Mouse (Mus musculus): ENCODE measurements around the gene Marc2.

Marc2 gene

DNA sequence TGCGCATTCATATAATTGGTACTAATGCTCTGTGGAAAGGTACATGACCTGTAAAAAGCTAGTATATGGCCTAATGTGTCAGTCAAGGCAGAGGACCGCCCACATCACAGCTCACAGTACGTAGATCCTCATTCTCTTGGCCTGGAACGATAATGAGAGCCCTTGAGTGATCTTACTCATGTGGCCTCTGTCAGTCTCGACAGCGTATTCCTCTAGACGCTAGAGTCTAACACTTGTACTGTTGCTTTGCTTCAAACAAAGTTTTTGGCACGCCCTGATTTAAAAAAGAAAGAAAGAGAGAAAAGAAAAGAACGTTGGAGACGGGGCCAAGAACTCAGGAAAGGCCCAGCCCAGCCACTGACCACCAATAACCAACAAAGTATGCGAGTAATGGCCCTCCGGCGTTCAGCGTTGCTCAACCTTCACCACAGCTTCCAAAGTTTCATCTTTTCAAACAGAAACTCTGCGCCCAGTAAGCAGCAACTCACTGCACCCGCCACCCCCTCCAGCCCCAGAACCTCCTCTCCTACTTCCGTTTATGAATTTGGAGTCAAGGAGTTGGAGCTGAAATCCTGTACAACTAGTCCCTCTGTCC, 37.7 kb downstream of the Marc2 start:
- peak; percentile 88 for DNase-seq (ENCODE audit: low read depth)

DNA sequence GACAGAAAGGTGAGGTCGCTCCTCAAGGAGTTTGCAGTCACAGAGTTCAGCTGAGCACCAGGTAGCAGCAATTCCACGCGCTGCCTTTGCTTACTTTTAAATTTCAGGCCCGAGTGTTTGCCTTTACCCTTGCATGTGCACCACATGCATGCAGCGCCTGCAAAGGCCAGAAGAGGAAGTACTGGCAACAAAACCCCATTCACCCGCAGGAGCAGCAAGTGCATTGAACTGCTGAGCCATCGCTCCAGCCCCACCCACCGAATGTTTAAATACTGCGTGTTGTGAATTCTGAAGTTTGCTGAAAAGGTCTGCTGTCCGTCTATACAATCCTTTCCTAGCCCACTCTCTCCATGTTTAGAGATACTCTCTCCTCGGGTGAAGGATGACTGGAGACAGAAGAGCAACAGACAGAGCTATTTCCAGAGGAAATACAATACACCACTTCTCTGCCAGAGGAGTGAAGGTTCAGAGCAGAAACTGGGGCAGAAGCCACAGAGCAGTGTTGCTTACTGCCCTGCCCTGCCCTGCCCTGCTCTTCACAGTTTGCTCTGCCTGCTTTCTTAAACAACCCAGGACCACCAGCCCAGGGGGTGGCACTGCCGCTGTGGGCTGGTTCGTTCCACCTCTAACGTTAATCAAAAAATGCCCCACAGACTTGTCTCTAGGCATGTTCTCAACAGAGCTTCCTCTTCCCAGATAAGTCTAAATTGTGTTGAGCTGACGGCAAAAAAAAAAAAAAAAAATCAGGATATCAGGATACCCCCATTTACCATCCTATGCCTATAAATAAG, 38.4 kb downstream of the Marc2 start:
- peak; percentile 26 for DNase-seq (ENCODE audit: low read depth)

DNA sequence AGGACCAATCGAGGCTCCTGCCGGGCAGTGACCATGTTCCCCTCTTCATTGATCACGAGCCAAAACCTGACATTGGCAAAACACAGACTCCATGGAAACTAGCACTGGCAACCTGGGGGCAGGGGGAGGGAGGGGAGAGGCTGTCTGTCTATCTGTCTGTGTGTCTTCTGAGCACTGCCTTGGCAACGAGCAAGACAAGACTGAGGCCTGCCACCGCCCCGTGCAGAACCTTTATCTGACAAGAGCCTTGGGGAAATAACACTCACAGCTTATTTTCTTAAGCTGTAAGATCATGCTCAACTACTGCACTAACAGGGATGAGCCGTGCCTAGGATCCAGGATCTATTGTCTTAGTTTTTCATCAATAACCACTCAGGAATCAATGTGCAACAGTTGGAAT, 39.1 kb downstream of the Marc2 start:
- no peak for DNase-seq (ENCODE audit: low read depth)

DNA sequence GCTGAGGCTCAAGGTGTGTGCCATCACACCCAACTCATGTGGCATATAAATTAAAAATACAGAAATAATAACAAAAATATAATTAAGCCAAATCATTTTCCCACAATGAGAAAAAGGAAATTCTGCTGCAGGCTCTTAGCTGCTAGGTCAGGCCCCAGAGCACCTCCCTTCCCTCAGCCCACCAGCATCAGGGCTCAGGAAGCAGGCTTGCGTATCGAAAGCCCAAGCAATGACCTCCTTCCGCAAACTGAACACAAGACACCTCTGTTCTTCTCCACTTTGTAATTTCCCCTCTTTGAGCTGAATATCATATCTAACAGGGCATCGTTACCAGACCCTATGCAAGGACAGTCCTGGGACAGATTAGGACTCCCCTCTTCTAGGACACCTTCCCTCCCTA, 40.5 kb downstream of the Marc2 start:
- DNase-seq (ENCODE audit: low read depth): no peak

DNA sequence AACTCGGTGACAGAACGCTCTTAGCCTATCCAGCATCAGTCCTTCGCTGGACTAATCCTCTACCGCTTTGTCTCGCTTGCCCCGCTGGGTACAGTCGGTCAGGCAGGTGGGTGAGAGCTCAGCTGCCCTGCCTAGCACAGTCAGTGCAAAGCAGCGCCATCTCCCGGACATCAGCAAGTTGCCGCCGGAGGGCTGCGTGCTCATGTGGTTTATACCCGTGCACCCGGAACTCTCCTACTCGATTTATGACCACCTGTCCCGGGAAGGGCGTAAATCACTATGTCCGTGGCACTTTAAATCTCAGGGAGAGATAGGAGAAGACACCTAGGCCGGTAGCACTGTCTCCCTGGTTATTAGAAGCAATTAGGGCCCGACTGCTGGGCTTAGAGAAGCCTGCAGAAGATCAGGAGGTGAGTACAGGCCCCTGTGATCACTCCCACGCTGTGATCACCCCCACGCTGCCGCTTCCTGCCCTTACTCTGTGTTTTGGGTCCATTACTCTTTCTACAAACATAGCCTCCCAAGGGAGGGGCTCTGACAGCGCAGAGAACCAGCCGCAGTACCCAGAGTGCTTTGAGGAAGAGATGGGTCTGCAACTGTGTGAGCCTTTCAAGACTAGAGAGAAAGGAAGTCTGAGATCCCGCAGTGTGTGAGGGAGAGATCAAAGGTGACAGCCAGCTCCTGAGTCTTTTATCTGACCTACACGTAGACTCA, 52.9 kb downstream of the Marc2 start:
- no peak for DNase-seq (ENCODE audit: low read depth)

DNA sequence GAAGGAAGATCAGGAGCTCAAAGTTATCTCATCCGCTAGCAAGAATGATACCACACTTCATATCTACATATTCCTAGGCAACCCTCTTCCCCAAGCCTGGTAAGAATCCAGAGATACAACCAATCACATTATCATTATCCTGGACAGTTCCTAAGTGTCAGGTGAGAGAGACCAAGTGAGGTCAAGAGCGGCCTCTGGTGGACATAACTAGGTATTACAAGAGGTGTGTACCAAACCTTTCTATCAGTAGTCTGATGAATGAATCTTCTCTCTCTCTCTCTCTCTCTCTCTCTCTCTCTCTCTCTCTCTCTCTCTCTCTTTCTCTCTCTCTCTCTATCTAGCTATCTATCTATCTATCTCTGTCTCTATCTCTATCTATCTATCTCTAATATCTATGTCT, 55.1 kb downstream of the Marc2 start:
- peak; percentile 81 for DNase-seq (ENCODE audit: low read depth)

DNA sequence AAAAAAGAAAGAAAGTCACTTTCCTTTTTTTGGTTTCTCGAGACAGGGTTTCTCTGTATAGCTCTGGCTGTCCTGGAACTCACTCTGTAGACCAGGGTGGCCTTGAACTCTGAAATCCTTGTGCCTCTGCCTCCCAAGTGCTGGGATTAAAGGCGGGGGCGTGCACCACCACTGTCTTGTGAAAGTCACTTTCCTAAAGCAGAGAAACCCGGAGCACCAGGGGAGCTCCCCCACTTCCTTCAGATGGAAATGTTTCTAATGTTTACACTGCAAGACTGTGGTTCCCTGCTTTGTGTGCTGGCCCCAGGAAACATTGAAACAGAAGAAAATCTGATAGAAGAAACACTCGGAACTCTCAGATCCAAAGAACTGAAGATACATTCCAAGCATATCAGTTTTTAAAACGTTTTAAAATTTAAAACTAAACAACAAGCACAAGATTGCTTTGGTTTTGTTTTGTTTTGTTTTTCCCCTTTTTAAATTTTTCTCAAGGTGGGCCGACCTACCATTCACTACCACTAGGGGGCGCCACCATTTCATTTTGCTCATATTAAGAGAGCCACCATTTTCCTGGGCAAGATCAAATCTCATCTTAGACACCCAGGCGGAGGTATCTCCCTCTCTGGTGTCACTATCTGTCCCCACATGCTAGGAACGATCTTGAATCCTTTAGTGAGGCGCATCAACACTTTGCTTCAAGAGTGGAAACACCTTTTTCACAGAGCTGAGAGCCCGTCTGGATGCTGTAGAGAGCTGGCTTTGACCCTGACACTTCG, 59.7 kb downstream of the Marc2 start:
- peak; percentile 52 for DNase-seq (ENCODE audit: low read depth)

DNA sequence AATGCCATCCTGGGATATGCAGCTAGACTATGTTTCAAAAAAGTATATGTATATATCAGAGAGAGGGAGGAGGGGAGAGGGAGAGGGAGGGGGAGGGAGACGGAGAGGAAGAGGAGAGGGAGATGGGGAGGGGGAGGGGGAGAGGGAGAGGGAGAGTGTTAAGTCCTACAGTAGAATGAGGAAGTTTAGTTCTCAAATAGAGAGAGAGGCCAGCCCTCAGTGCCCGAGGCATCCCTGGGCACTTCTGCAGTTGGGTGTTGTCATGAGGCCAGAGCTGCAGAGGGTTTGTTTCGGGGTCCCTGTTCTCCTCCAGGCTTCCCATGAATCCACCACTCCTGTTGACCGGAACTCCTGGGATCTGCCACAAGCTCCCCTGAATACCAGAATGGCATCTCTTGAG, 62.6 kb downstream of the Marc2 start:
- DNase-seq (ENCODE audit: low read depth): no peak

DNA sequence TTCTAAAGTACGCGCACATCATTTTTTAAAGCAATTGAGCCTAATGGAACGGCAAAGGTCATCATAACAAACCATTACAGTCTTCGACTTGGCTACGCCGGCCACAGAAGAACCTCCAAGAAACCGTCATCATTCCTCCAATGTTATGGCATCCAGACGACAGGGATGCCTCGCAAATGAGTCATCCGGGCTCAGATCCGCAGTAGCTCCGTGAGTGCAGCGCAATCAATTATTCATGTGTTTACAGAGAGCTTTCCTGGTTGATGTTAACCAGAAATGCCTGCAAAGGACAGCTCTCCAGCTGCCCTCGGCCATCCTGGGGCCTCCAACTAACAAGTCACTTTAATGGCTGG, 64.1 kb downstream of the Marc2 start:
- peak; percentile 67 for DNase-seq (ENCODE audit: low read depth)

DNA sequence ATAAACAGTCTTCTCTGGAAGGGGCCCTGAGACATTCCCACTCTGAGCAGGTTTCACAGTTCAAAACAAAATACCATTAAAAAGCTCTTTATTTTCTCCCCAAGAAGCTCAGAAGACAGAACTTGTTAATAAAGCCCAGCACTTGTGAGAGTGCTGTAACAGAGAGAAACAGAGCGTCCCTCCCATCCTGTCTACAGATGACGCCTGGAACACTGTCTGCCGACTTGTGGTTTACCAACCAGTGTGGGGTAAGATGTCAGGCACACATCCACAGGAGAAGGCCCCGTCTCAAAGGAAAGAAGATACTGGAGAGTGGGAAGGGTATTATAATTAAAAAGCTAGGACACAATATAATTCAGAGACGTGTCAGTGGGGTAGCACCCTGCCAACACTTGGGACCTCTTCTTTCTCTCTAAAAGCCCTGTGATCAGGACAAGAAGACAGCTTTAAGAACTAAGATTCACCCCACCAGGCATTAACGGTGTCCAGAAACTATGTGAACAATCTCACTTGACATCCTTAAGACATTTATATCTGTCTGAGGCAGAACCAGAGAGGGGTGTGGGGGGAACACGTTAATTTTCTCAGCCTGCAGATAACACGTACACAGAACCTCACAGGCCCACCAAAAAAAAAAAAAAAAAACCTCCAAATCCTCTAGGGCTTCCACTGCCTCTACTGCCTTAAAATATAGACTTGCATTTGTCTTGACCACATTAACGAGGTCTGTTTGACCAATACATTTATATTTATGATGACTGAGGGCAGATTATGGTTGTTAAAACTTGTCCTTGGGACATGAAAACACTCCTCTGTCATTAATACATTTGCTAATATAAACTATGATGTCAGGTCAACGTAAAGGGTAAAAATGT, 64.7 kb downstream of the Marc2 start:
- no peak for DNase-seq (ENCODE audit: low read depth)

DNA sequence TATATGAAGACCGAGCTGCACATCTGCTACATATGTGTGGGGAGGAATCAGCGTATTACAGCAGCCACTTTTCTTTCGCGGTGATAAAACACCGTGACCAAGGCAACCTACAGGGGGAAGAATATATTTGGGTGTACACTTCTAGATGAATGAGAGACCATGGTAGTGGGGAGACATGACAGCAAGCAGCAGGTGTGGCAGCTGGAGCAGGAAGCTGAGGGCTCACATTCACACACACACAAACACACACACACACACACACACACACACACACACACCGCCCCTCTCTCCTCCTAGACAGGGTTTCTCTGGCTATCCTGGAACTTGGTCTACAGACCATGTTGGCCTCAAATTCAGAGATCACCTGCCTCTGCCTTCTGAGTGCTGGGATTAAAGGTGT, 68.1 kb downstream of the Marc2 start:
- DNase-seq (ENCODE audit: low read depth): no peak

DNA sequence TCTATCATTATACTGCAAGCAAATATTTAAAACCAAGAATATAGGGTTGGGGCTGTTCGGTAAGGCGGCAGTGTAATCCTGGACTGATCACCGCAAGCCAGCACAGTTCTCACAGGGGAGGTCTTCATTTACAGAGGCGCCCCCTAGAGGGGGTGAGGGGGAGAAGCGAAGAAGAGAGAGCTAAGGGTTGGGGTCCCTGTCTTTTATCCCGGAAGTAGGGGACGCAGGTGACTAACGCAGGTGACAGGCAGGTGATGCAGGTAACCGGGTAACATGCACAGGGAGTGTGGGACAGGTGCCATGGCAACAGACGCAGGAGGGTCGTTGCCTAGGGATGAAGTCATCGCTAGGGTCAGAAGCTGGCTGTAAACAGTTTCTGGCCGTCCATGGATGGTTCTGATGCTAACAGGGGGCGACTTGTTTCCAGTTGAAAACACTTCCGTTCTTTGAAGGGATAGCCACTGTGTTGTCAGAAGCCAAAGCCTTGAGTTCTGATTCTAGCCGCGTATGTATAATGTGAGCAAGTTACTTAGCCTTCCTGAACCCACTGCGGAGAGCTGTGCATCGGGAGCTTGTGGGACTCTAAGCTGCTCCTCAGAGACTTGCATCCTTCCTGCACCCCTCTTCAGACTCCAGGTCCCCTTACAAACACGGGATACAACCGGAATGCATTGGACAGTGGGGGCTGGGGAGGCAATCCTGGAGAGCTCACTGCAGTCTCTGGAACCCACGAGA, 69.0 kb downstream of the Marc2 start:
- no peak for DNase-seq (ENCODE audit: low read depth)

DNA sequence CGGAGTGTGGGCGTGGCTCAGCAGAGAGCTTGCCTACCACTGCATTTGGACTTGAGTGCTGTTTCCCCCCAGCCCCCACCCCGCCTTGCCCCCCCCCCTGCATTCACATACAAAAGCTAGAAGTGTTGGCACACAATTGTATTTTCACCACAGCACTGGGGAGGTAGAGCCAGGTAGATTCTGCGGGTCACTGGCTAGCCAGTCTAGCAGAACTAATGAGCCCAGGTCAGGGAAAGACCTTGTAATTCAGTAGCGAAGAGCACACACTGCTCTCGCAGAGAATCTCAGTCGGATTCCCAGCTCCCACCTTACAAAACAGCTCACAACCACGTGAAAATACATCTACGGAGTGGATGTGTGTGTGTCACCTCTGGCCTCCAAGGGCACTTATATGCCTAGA, 71.0 kb downstream of the Marc2 start:
- no peak for DNase-seq (ENCODE audit: low read depth)

DNA sequence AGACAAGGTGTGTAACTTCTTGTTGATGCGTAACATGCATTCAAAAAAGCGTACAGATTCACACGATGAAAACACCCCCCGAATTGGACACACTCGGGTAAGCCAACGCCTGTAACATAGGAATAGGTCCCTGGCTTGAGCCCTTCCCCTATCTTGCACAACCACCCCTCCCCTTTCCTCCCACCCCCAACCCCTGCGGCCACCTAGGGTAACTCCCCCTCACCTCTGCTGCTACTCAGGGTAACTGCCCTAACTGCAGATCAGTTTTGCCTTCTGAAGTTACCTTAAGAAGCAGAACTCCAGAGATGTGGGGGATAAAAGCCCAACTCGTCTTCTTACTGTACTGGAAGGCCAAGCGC, 74.4 kb downstream of the Marc2 start:
- DNase-seq (ENCODE audit: low read depth): no peak

DNA sequence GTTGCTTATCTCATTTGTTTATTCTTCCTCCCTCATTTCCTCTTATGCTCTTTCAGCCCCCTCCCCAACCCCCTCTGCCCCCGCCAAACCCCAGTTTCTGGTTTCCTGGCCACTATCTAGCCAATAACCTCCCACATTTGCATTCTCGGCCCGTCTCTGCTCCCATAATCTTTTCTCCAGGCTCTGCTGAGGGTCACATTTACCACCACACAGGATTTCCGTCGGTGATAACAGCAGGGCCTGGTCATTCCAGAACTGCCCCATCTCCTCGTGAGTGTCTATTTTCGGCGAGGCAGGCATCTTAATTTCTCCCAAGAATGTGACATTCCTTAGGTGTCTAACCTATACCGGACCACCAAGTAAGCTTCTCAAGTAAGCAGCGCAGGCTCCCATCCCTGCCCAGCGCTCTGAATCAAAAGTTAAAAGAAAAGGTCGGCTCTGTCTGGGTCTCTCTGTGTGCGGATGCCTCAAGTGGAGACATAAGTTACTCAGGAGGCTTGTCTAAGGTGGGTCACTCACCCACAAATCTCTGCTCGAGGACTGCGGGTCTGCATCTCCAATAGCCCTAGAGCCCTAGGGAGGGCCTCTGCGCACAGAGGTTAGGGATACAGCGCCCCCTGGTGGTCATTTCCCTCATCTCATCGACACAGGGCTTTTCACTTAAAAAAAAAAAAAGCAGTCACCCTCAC, 74.9 kb downstream of the Marc2 start:
- peak; percentile 84 for DNase-seq (ENCODE audit: low read depth)

DNA sequence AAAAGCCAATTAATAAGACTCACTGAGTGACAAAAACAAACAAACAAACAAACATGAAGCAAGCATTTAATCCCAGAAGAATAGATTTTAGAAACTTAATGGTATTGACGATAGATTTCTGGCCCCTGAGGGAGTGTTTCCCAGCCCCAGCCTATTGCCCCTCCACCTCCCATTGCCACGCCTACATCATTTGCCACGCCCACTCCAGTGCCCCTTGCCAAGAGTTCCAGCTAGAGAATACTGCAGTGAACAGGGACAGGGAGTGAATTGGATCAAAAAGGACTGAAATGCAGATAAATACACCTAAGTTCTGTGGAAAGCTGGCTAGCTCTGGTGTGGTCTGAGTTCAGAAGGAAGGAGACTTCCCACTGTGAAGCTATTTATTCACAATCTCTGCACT, 82.4 kb downstream of the Marc2 start:
- peak; percentile 25 for DNase-seq (ENCODE audit: low read depth)
